Mouse (Mus musculus) MEL (cell line): Measurements from ENCODE around the gene Phyh. TPM values are rescaled to one million over a fixed set of nuclear protein-coding genes. Genes with fewer than 3 reads are reported as not detected.

Experiments
- DNase-seq: peaks from one replicate; pipeline ENCODE4 v3.0.0; 2011; ENCODE audit warnings: low read depth, low spot score
- H3K27ac ChIP-seq: 2 replicates; pipeline ENCODE4 v1.5.1; 2012; ENCODE audit warnings: low read depth, mild to moderate bottlenecking, control low read depth, low read length, moderate library complexity; ENCODE audit not compliant: control insufficient read depth
- H3K27me3 ChIP-seq, 2 experiments: fragments of 150-350 bp in 1 of 2; sonication (generic) in 1 of 2; 2 replicates each; pipeline ENCODE4 v1.6.1; 2012; ENCODE audit warnings: low read length in 2 of 2, mild to moderate bottlenecking in 2 of 2, improper control_type of control experiment in 1 of 2, moderate library complexity in 1 of 2; ENCODE audit not compliant: insufficient read depth in 2 of 2, control insufficient read depth in 1 of 2
- H3K36me3 ChIP-seq, 2 experiments: 2 replicates each; pipeline ENCODE4 v1.6.1; 2012 to 2014; ENCODE audit warnings: low read length in 2 of 2, improper control_type of control experiment in 1 of 2, inconsistent platforms in 1 of 2, mild to moderate bottlenecking in 1 of 2; ENCODE audit not compliant: insufficient read depth in 2 of 2, control insufficient read depth in 1 of 2
- H3K4me1 ChIP-seq, 2 experiments: fragments of 150-350 bp in 1 of 2; sonication (generic) in 1 of 2; 2 replicates each; pipeline ENCODE4 v1.6.1; 2012; ENCODE audit warnings: low read length in 2 of 2, improper control_type of control experiment in 1 of 2, mild to moderate bottlenecking in 1 of 2; ENCODE audit not compliant: insufficient read depth in 2 of 2, control insufficient read depth in 1 of 2
- H3K4me3 ChIP-seq, 2 experiments: fragments of 150-350 bp in 1 of 2; sonication (generic) in 1 of 2; 2 replicates each; pipeline ENCODE4 v1.5.1; 2012; ENCODE audit warnings: low read depth in 2 of 2, low read length in 2 of 2, mild to moderate bottlenecking in 2 of 2, moderate library complexity in 2 of 2, control low read depth in 1 of 2, improper control_type of control experiment in 1 of 2; ENCODE audit not compliant: control insufficient read depth in 1 of 2, insufficient read depth in 1 of 2
- H3K79me2 ChIP-seq: 2 replicates; pipeline ENCODE4 v1.6.1; 2012; ENCODE audit warnings: mild to moderate bottlenecking, low read length, moderate library complexity; ENCODE audit not compliant: control insufficient read depth, poor library complexity, insufficient read depth
- H3K9ac ChIP-seq: 2 replicates; pipeline ENCODE4 v1.6.1; 2012; ENCODE audit warnings: low read depth, mild to moderate bottlenecking, control low read depth, low read length, moderate library complexity; ENCODE audit not compliant: control insufficient read depth, poor library complexity, severe bottlenecking
- H3K9me3 ChIP-seq: fragments of 150-350 bp; sonication (generic); replicated peaks from 2 replicates; pipeline ENCODE4 v1.6.1; 2012; ENCODE audit warnings: mild to moderate bottlenecking, low read length, improper control_type of control experiment, moderate library complexity; ENCODE audit not compliant: insufficient read depth
- CHD1 ChIP-seq: IDR thresholded peaks from 2 replicates; pipeline ENCODE4 v1.6.1; 2012; ENCODE audit warnings: low read depth, mild to moderate bottlenecking, inconsistent platforms, low read length, improper control_type of control experiment
- CTCF ChIP-seq, 3 experiments: IDR thresholded peaks in 2 of 3; conservative IDR thresholded peaks in 1 of 3; 2 replicates each; pipeline ENCODE4 v1.5.1; 2011 to 2012; ENCODE audit warnings: low read length in 3 of 3, low read depth in 2 of 3, mild to moderate bottlenecking in 2 of 3, improper control_type of control experiment in 1 of 3, inconsistent platforms in 1 of 3, mixed read lengths in 1 of 3, moderate library complexity in 1 of 3; ENCODE audit not compliant: control insufficient read depth in 1 of 3, insufficient read depth in 1 of 3, poor library complexity in 1 of 3, severe bottlenecking in 1 of 3
- ELF1 ChIP-seq: IDR thresholded peaks from 2 replicates; pipeline ENCODE4 v1.6.1; 2014; ENCODE audit warnings: low read depth, mild to moderate bottlenecking, inconsistent platforms, low read length, improper control_type of control experiment, moderate library complexity
- ETS1 ChIP-seq: IDR thresholded peaks from 2 replicates; pipeline ENCODE4 v1.6.1; 2012; ENCODE audit warnings: low read depth, mild to moderate bottlenecking, inconsistent platforms, low read length, improper control_type of control experiment, moderate library complexity
- HCFC1 ChIP-seq: IDR thresholded peaks from 2 replicates; pipeline ENCODE4 v1.6.1; 2012; ENCODE audit warnings: low read depth, mild to moderate bottlenecking, inconsistent platforms, low read length, improper control_type of control experiment, moderate library complexity
- JUND ChIP-seq: IDR thresholded peaks from 2 replicates; pipeline ENCODE4 v1.6.1; 2011; ENCODE audit warnings: low read depth, mild to moderate bottlenecking, improper control_type of control experiment, low read length
- MXI1 ChIP-seq: IDR thresholded peaks from 2 replicates; pipeline ENCODE4 v1.6.1; 2011; ENCODE audit warnings: mild to moderate bottlenecking, low read depth, low read length, improper control_type of control experiment
- MYB ChIP-seq: IDR thresholded peaks from 2 replicates; pipeline ENCODE4 v1.6.1; 2011; ENCODE audit warnings: mild to moderate bottlenecking, low read depth, low read length, improper control_type of control experiment
- NELFE ChIP-seq: IDR thresholded peaks from 2 replicates; pipeline ENCODE4 v1.6.1; 2011; ENCODE audit warnings: low read depth, low read length, improper control_type of control experiment
- NRF1 ChIP-seq: IDR thresholded peaks from 2 replicates; pipeline ENCODE4 v1.6.1; 2014; ENCODE audit warnings: low read depth, mild to moderate bottlenecking, inconsistent platforms, low read length, improper control_type of control experiment, moderate library complexity; ENCODE audit not compliant: poor library complexity, insufficient read depth, severe bottlenecking
- POLR2A ChIP-seq, 2 experiments: IDR thresholded peaks; 2 replicates each; pipeline ENCODE4 v1.6.1; 2011 to 2012; ENCODE audit warnings: low read length in 2 of 2, mild to moderate bottlenecking in 2 of 2, control low read depth in 1 of 2, improper control_type of control experiment in 1 of 2, low read depth in 1 of 2, moderate library complexity in 1 of 2; ENCODE audit not compliant: control insufficient read depth in 1 of 2, insufficient read depth in 1 of 2, poor library complexity in 1 of 2
- POLR2AphosphoS2 ChIP-seq: IDR thresholded peaks from 2 replicates; pipeline ENCODE4 v1.6.1; 2011; ENCODE audit warnings: low read length, improper control_type of control experiment
- POLR2AphosphoS5 ChIP-seq: IDR thresholded peaks from 2 replicates; pipeline ENCODE4 v1.6.1; 2012; ENCODE audit warnings: low read depth, borderline replicate concordance, mild to moderate bottlenecking, inconsistent platforms, low read length, moderate library complexity, mixed read lengths
- RAD21 ChIP-seq: IDR thresholded peaks from 2 replicates; pipeline ENCODE4 v1.6.1; 2011; ENCODE audit warnings: mild to moderate bottlenecking, low read depth, low read length, improper control_type of control experiment
- SMC3 ChIP-seq: IDR thresholded peaks from 2 replicates; pipeline ENCODE4 v1.6.1; 2011; ENCODE audit warnings: low read depth, low read length, improper control_type of control experiment
- TAL1 ChIP-seq: IDR thresholded peaks from 2 replicates; pipeline ENCODE4 v1.6.1; 2012; ENCODE audit warnings: mild to moderate bottlenecking, inconsistent platforms, low read length, moderate library complexity, mixed read lengths
- TCF12 ChIP-seq: IDR thresholded peaks from 2 replicates; pipeline ENCODE4 v1.6.1; 2014; ENCODE audit warnings: low read depth, mild to moderate bottlenecking, inconsistent platforms, low read length, improper control_type of control experiment, moderate library complexity
- ZKSCAN1 ChIP-seq: IDR thresholded peaks from 2 replicates; pipeline ENCODE4 v1.6.1; 2012; ENCODE audit warnings: low read depth, mild to moderate bottlenecking, inconsistent platforms, low read length, improper control_type of control experiment, moderate library complexity
- ZMIZ1 ChIP-seq: IDR thresholded peaks from 2 replicates; pipeline ENCODE4 v1.6.1; 2012; ENCODE audit warnings: low read depth, mild to moderate bottlenecking, inconsistent platforms, low read length, improper control_type of control experiment, moderate library complexity
- ZNF384 ChIP-seq: IDR thresholded peaks from 2 replicates; pipeline ENCODE4 v1.6.1; 2012; ENCODE audit warnings: low read depth, mild to moderate bottlenecking, inconsistent platforms, low read length, improper control_type of control experiment
- polyA plus RNA-seq, 2 experiments: library from polyadenylated mRNA; stranded (reverse) in 1 of 2; unstranded in 1 of 2; fragments of >175 nt in 1 of 2; fragments of >200 nt in 1 of 2; gene quantifications; 2 replicates each; pipeline versions ENCODE4 v1.2.1 to v1.2.4; 2012; ENCODE audit warnings: low replicate concordance in 2 of 2, low read depth in 1 of 2; ENCODE audit not compliant: insufficient read length in 2 of 2, insufficient read depth in 1 of 2, missing spikeins in 1 of 2
- total RNA-seq: library from RNA; depleted of rRNA; stranded (reverse); fragments of 300-350 nt; gene quantifications from 2 replicates; pipeline ENCODE4 v1.2.3, GENCODE M21; 2012

Phyh gene
- total and polyA plus RNA-seq, 3 experiments = not detected

DNA sequence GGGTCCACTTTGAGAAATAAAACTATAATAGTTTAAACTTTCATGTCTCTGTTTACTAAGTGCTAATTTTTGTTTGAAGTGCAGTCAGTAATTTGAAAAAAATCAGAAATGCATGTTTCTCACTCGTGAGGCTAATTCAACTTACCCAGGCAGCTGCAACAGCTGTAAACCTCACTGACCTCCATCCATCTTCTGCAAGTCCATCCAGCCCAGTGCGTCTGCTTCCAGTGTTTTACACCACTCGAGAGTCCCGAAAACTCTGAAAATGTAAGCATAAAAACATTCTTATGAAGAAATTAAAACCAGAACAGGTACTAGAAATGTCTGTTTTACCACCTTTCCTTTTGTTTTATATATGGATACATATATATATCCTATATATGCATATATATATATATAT lies 8.3 kb upstream of the Phyh start:
- H3K27me3 ChIP-seq = no peaks in the 10 kb centered on the region
- no peak overlapping the region for H3K9ac ChIP-seq
- H3K9me3 ChIP-seq = no peaks in the 10 kb centered on the region
- peaks cover 2 to 6% of the 10 kb centered on the region in 2 experiments; a peak in 1 of 4 replicates for H3K4me1 ChIP-seq
- H3K4me3 ChIP-seq = no peak overlapping the region
- no peaks in the 10 kb centered on the region for H3K79me2 ChIP-seq
- no peak overlapping the region for H3K27ac ChIP-seq
- DNase-seq = no peak
- peaks cover 3 to 12% of the 10 kb centered on the region in 2 experiments; a peak in 3 of 4 replicates for H3K36me3 ChIP-seq
- TF ChIP-seq CHD1 (no peak), ELF1 (no peak), SMC3 (no peak), ETS1 (no peak), NELFE (no peak), MYB (no peak), MXI1 (no peak), HCFC1 (no peak)

- H3K27ac ChIP-seq = no peak overlapping the region
- TF ChIP-seq CTCF (IDR thresholded peaks at IDR 0.05 in 2 of 3, conservative IDR thresholded peaks at IDR 0.05 in 1 of 3; ENCODE audit: control insufficient read depth in 1 of 3, insufficient read depth in 1 of 3, low read depth in 2 of 3, low read length in 3 of 3, poor library complexity in 1 of 3, severe bottlenecking in 1 of 3) (no peak), NRF1 (no peak), POLR2AphosphoS5 (no peak), ZNF384 (no peak), POLR2AphosphoS2 (no peak), ZKSCAN1 (no peak), RAD21 (no peak), ZMIZ1 (no peak), TAL1 (no peak), JUND (no peak), MXI1 (no peak), POLR2A (IDR thresholded peaks at IDR 0.05; ENCODE audit: control insufficient read depth in 1 of 2, insufficient read depth in 1 of 2, low read depth in 1 of 2, low read length in 2 of 2, poor library complexity in 1 of 2) (no peak), TCF12 (no peak)
- H3K9ac ChIP-seq = no peak overlapping the region
- DNase-seq = no peak
- no peaks in the 10 kb centered on the region for H3K79me2 ChIP-seq
- no peaks in the 10 kb centered on the region for H3K27me3 ChIP-seq
- no peak overlapping the region for H3K4me3 ChIP-seq
- no peaks in the 10 kb centered on the region for H3K9me3 ChIP-seq
- H3K4me1 ChIP-seq = peaks cover 0 to 3% of the 10 kb centered on the region in 2 experiments; a peak in 1 of 4 replicates
- no peaks in the 10 kb centered on the region for H3K36me3 ChIP-seq
Measured at GRCm38 (mm10) chr2:4913949-4914348, 4.9 kb upstream of the Phyh start.
